Mouse (Mus musculus): ENCODE measurements around the gene Aqp7. TPM values are rescaled to one million over a fixed set of nuclear protein-coding genes. Genes with fewer than 3 reads are reported as not detected.

Aqp7 gene
- not detected in 2 replicates for polyA plus RNA-seq (2012)

DNA sequence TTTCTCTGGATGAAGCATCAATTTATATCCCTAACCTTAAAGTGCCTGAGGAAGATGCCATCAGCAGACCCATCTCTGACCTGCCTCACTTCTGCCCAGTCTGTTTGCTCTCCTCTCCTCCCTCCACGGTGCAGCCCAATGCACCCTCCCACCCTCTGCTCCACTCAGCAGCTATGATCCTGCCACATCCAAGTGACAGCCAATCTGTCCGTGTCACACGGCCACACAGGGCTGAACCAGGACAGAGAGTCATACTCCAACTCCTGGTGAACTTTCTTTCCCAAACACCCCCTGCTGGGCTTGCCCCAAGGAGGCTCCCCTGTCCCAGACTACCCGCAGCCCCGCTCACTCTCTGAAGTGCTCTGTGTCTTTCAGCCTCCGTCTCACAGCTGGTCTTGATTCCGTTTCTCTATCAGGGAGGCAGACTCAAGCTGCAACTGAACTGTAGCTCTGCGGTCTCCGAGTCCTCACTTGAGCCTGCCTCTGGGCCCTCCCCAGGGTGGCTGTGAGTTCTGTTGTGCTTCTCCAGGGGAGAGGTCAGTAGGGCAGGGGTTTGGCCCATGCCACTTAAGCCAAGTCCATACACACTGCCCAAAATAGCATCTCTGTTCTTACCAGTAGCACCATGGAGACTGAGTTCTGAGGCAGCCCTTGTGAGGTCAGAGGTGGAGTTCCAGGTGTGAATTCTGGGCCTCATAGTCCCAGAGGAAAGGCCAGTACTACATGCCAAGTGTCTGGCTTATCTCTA, at the start of gene Aqp7:
Gene Aqp7, minus strand, starts transcription at position 616 of the 748 bp plus-strand sequence.
- H3K27me3 ChIP-seq (ENCODE audit: control insufficient read depth), result no peaks in the 10 kb centered on the region
- no peaks in the 10 kb centered on the region for H3K36me3 ChIP-seq (ENCODE audit: control insufficient read depth)
- no peak within 1 kb of the TSS for H3K4me3 ChIP-seq (replicated peaks)
- H3K9me3 ChIP-seq (ENCODE audit: control insufficient read depth, low read length), result no peaks in the 10 kb centered on the region
- peaks cover 6% of the 10 kb centered on the region for H3K4me1 ChIP-seq (ENCODE audit: control insufficient read depth)
- TF ChIP-seq TAL1 (IDR thresholded peaks at IDR 0.05; ENCODE audit: low read length), result no peak
- no peak for TF ChIP-seq GATA1 (IDR thresholded peaks at IDR 0.05; ENCODE audit: low read length)

DNA sequence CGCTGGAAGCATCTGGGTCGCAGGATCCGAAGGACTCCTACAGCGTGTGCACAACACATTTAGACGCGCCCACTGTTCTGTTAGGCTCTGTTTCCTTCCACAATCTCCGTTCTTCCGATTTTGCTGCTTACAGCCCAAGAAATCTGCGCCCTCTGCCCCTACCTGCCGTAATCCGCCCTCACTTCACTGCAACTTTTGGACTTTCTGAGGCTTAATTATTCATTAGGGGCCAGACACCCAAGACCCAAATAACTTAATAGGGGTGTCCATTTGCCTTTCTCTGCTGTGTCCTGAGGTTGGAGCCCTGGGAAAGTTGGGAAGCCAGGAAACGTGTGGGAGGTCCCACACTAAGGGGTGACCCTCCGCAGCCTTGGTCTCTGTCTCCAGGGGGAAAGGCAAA, 49.4 kb upstream of the Aqp7 start:
- Histone ChIP-seq H3K36me3 (ENCODE audit: control insufficient read depth) (peaks cover 37% of the 10 kb centered on the region), H3K4me3 (replicated peaks) (peak overlapping the region; percentile 76), H3K4me1 (ENCODE audit: control insufficient read depth) (peaks cover 58% of the 10 kb centered on the region), H3K27me3 (ENCODE audit: control insufficient read depth) (peaks cover 56% of the 10 kb centered on the region), H3K9me3 (ENCODE audit: control insufficient read depth, low read length) (no peaks in the 10 kb centered on the region)
- TF ChIP-seq GATA1 (IDR thresholded peaks at IDR 0.05; ENCODE audit: low read length) (no peak), TAL1 (IDR thresholded peaks at IDR 0.05; ENCODE audit: low read length) (no peak)

DNA sequence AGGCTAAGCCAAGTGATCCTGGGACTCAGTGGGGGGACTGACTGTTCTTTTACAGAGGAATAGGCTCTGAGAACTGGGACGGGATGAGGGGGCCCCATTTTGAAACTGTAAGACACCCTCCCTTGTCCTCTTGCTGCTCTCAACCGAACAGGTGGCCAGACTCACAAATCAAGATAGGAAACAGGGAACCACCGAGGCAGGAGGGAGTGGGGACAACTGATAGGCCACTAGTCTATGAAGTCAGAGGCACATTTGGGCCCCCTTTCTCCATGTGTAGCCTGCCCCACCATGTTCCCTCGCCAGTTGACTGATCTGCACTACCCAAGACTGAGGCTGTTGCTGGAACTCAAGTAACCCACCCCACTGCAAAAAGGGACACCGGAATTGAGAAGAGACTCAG, 48.9 kb upstream of the Aqp7 start:
- TF ChIP-seq GATA1 (IDR thresholded peaks at IDR 0.05; ENCODE audit: low read length), result peak; percentile 56
- peak; percentile 63 for TF ChIP-seq TAL1 (IDR thresholded peaks at IDR 0.05; ENCODE audit: low read length)
- no peaks in the 10 kb centered on the region for H3K9me3 ChIP-seq (ENCODE audit: control insufficient read depth, low read length)
- peaks cover 63% of the 10 kb centered on the region for H3K4me1 ChIP-seq (ENCODE audit: control insufficient read depth)
- peaks cover 50% of the 10 kb centered on the region for H3K27me3 ChIP-seq (ENCODE audit: control insufficient read depth)
- H3K36me3 ChIP-seq (ENCODE audit: control insufficient read depth), result peaks cover 43% of the 10 kb centered on the region
- peak overlapping the region; percentile 76 for H3K4me3 ChIP-seq (replicated peaks)

DNA sequence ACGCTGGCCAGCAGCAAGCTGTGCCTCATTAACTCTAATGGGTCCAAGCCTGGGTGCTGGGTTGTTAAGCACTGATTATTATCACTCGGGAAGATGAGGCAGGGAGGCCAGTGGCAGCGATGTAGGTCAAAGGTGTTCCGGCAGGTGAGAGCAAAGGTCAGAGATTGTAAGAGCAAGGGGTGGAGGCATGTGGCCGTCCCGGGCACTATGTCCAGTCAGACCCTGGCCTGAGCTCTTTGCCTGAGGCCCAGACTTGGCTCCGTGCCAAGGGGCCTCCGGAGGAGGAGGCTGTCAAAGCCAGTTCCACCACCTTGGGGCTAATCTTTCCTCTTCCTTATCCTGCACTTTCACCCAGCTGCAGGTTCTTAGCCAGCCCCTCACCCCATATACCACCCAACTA, 48.2 kb upstream of the Aqp7 start:
- Histone ChIP-seq H3K4me1 (ENCODE audit: control insufficient read depth) (peaks cover 69% of the 10 kb centered on the region), H3K9me3 (ENCODE audit: control insufficient read depth, low read length) (no peaks in the 10 kb centered on the region), H3K36me3 (ENCODE audit: control insufficient read depth) (peaks cover 49% of the 10 kb centered on the region), H3K4me3 (replicated peaks) (peak overlapping the region; percentile 76), H3K27me3 (ENCODE audit: control insufficient read depth) (peaks cover 44% of the 10 kb centered on the region)
- TF ChIP-seq GATA1 (IDR thresholded peaks at IDR 0.05; ENCODE audit: low read length) (no peak), TAL1 (IDR thresholded peaks at IDR 0.05; ENCODE audit: low read length) (no peak)

DNA sequence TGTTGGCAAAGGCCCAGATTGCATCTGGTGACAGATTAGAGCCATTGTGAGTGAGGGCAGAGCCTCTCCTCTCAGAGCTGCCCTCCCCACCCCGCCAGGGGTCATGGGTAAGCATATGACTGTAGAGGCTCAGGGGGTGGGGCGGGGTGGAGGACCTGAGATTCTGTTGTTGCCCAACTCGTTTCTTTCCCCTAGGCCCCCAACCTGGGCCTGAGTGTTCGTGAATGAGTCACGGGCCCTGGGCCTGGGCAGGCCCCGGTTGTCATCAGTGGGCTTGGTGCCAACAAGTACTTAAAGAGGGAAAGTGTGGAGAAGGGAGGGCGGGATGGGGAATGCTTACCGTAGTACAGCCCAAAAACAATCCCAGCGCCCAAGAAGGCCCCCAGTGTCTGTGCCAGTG, 46.4 kb upstream of the Aqp7 start:
- Histone ChIP-seq H3K9me3 (ENCODE audit: control insufficient read depth, low read length) (no peaks in the 10 kb centered on the region), H3K4me3 (replicated peaks) (no peak overlapping the region), H3K27me3 (ENCODE audit: control insufficient read depth) (peaks cover 27% of the 10 kb centered on the region), H3K4me1 (ENCODE audit: control insufficient read depth) (peaks cover 88% of the 10 kb centered on the region), H3K36me3 (ENCODE audit: control insufficient read depth) (peaks cover 49% of the 10 kb centered on the region)
- TF ChIP-seq GATA1 (IDR thresholded peaks at IDR 0.05; ENCODE audit: low read length) (no peak), TAL1 (IDR thresholded peaks at IDR 0.05; ENCODE audit: low read length) (no peak)

DNA sequence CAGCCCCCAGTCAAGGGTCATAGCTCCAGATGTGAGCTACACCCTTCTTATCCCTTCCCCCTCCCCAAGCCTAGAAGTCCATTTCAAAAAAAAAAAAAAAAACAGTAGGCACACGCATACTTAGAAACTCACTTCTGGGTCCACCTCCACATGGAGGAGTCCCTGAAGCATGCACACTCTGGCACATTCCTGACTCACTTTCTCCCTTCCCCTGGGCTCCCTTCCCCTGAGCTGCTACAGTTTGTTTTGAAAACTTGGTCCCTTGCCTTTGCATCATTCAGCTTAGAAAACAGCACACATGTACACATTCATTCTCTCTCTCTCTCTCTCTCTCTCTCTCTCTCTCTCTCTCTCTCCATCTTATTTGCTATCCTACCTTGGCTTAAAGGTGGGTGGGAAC, 45.0 kb upstream of the Aqp7 start:
- peaks cover 92% of the 10 kb centered on the region for H3K4me1 ChIP-seq (ENCODE audit: control insufficient read depth)
- no peak for TF ChIP-seq TAL1 (IDR thresholded peaks at IDR 0.05; ENCODE audit: low read length)
- no peak for TF ChIP-seq GATA1 (IDR thresholded peaks at IDR 0.05; ENCODE audit: low read length)
- peaks cover 13% of the 10 kb centered on the region for H3K27me3 ChIP-seq (ENCODE audit: control insufficient read depth)
- no peak overlapping the region for H3K4me3 ChIP-seq (replicated peaks)
- H3K9me3 ChIP-seq (ENCODE audit: control insufficient read depth, low read length), result no peaks in the 10 kb centered on the region
- peaks cover 49% of the 10 kb centered on the region for H3K36me3 ChIP-seq (ENCODE audit: control insufficient read depth)

DNA sequence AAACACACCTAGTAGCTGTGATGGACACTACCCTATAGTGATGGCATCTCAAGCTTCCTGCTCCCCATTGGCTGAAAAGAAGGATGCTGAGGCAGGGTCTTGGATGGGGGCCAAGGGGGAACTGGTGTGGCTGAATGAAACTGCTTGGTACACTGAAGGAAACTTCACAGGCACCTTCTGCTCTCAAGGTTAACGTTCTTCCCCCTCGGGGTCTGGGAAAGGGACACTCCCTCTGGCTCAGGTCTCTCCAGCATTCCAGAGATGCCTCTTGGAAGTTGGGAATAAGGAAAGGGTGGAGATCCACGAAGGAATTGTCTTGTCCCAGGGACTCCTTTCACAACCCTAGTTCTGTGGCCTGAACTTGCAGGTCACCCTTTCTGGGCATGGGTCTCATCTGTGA, 43.5 kb upstream of the Aqp7 start:
- Histone ChIP-seq H3K4me1 (ENCODE audit: control insufficient read depth) (peaks cover 92% of the 10 kb centered on the region), H3K36me3 (ENCODE audit: control insufficient read depth) (peaks cover 49% of the 10 kb centered on the region), H3K4me3 (replicated peaks) (no peak overlapping the region), H3K27me3 (ENCODE audit: control insufficient read depth) (peaks cover 2% of the 10 kb centered on the region; the same call in 1 of the 2 replicates), H3K9me3 (ENCODE audit: control insufficient read depth, low read length) (no peaks in the 10 kb centered on the region)
- TF ChIP-seq TAL1 (IDR thresholded peaks at IDR 0.05; ENCODE audit: low read length) (no peak), GATA1 (IDR thresholded peaks at IDR 0.05; ENCODE audit: low read length) (no peak)

DNA sequence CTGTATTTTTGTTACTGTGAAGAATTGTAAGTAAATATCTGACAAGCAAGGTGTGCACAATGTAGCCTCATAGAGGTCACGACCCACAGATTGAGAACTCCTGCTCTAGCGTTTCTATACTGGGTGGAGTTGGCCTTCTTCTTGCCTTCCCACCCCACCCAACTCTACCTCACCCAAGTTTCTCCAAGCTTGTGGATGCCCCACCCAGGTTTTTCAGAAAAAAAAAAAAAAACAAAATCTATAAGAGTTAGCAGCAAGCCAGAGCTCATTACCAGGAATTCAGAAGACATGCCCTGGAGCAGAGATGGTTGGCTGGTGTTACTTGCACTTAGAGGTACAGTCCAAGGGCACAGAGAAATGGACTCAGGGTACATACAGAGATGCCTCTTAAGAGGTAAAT, 41.8 kb upstream of the Aqp7 start:
- Histone ChIP-seq H3K9me3 (ENCODE audit: control insufficient read depth, low read length) (peaks cover under 1% of the 10 kb centered on the region; the same call in 1 of the 2 replicates), H3K27me3 (ENCODE audit: control insufficient read depth) (no peaks in the 10 kb centered on the region), H3K4me1 (ENCODE audit: control insufficient read depth) (peaks cover 92% of the 10 kb centered on the region), H3K4me3 (replicated peaks) (peak overlapping the region; percentile 30), H3K36me3 (ENCODE audit: control insufficient read depth) (peaks cover 36% of the 10 kb centered on the region)
- no peak for TF ChIP-seq TAL1 (IDR thresholded peaks at IDR 0.05; ENCODE audit: low read length)
- TF ChIP-seq GATA1 (IDR thresholded peaks at IDR 0.05; ENCODE audit: low read length), result no peak

DNA sequence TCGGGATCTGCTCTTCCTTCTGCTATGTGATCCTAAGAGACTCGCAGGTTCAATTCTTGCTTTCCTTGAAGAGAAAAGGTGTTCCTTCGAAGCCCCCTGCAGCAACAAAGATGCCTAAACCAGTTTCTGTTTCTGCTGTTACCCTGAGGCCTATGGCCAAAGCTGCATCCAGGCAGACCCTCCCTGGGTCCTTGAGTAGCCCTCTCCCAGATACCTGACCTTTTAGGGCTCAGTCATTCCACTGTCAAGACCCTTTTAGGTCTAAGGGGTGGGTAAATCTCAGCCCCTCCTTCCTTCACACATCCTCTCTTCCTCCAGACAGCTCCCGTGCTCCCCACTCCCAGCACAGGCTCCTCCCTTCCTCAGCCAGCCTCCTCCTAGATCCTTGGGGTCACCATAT, 41.2 kb upstream of the Aqp7 start:
- H3K4me3 ChIP-seq (replicated peaks), result peak overlapping the region; percentile 16
- peaks cover 33% of the 10 kb centered on the region for H3K36me3 ChIP-seq (ENCODE audit: control insufficient read depth)
- no peaks in the 10 kb centered on the region for H3K27me3 ChIP-seq (ENCODE audit: control insufficient read depth)
- no peak for TF ChIP-seq TAL1 (IDR thresholded peaks at IDR 0.05; ENCODE audit: low read length)
- no peak for TF ChIP-seq GATA1 (IDR thresholded peaks at IDR 0.05; ENCODE audit: low read length)
- H3K9me3 ChIP-seq (ENCODE audit: control insufficient read depth, low read length), result peaks cover 3% of the 10 kb centered on the region; the same call in 1 of the 2 replicates
- H3K4me1 ChIP-seq (ENCODE audit: control insufficient read depth), result peaks cover 92% of the 10 kb centered on the region

Measured in erythroblast, embryonic 14.5 days (primary cell).